Mouse (Mus musculus) heart, adult 8-10 months (tissue): ENCODE measurements around the gene Tnnc1. TPM values are rescaled to one million over a fixed set of nuclear protein-coding genes. Genes with fewer than 3 reads are reported as not detected.

Source experiments
- DNase-seq: peaks from one replicate; pipeline ENCODE4 v3.0.0; 2022; ENCODE audit warnings: low spot score
- total RNA-seq, 4 experiments: library from RNA; stranded (reverse); gene quantifications; 2 replicates each; pipeline ENCODE4 v1.2.4; 2022

The Tnnc1 gene
- total RNA-seq, 4 experiments from 2014 or later: 5,856 to 6,611 (median 6,322) TPM

GRCm38 (mm10) chr14:31251626-31252025, 43.5 kb downstream of the Tnnc1 start:
- DNase-seq: no peak

GRCm38 (mm10) chr14:31252091-31252490, 44.0 kb downstream of the Tnnc1 start:
- no peak for DNase-seq

GRCm38 (mm10) chr14:31258476-31259050, 50.5 kb downstream of the Tnnc1 start:
- no peak for DNase-seq

- DNase-seq: no peak
These were observed 52.3 kb downstream of the Tnnc1 start for GRCm38 (mm10) chr14:31260374-31260773.

- DNase-seq: no peak
These were observed 52.8 kb downstream of the Tnnc1 start for GRCm38 (mm10) chr14:31260932-31261331.

Other genes with a start within 250 kb of the Tnnc1 start
- 10 to 100 TPM; 24.1 to 27.0 (median 25.3) TPM for gene Glt8d1, start 206.9 kb upstream of the Tnnc1 start, total RNA-seq
- 100 to 1,000 TPM; 124 to 131 (median 126) TPM for gene Spcs1, start 206.6 kb upstream of the Tnnc1 start, total RNA-seq
- gene Pbrm1, start 189.2 kb upstream of the Tnnc1 start, total RNA-seq: 10 to 100 TPM; 45.9 to 52.7 (median 50.3) TPM
- 10 to 100 TPM; 20.6 to 25.6 (median 25.0) TPM for gene Gnl3, start 189.2 kb upstream of the Tnnc1 start, total RNA-seq
- 10 to 100 TPM; 63.7 to 95.7 (median 81.8) TPM for gene Smim4, start 79.4 kb upstream of the Tnnc1 start, total RNA-seq
- 10 to 100 TPM; 20.2 to 21.7 (median 21.0) TPM for gene Nt5dc2, start 77.3 kb upstream of the Tnnc1 start, total RNA-seq
- 10 to 100 TPM; 50.1 to 64.3 (median 57.1) TPM for gene Stab1, start 39.7 kb upstream of the Tnnc1 start, total RNA-seq
- 100 to 1,000 TPM; 129 to 142 (median 131) TPM for gene Nisch, start 8.6 kb downstream of the Tnnc1 start, total RNA-seq
- gene Sema3g, start 9.5 kb downstream of the Tnnc1 start, total RNA-seq: 10 to 100 TPM; 12.3 to 14.2 (median 13.2) TPM
- 1 to 10 TPM; 3.2 to 5.2 (median 4.2) TPM for gene Phf7, start 43.0 kb downstream of the Tnnc1 start, total RNA-seq
- gene Bap1, start 43.1 kb downstream of the Tnnc1 start, total RNA-seq: 10 to 100 TPM; 42.1 to 46.9 (median 43.1) TPM
- gene Dnah1, start 115.6 kb downstream of the Tnnc1 start, total RNA-seq: under 1 TPM in 2 of 4 experiments, not detected in 2; 0.03 to 0.06 TPM
- 10 to 100 TPM; 31.5 to 35.4 (median 32.6) TPM for gene Capn7, start 128.3 kb downstream of the Tnnc1 start, total RNA-seq
- 10 to 100 TPM; 38.6 to 50.6 (median 50.1) TPM for gene Sh3bp5, start 227.8 kb downstream of the Tnnc1 start, total RNA-seq